Mouse (Mus musculus) brain, embryonic 14.5 days (tissue): Measurements from ENCODE around the gene Krt90.

Source experiments
- CTCF ChIP-seq: fragments of 200-500 bp; IDR thresholded peaks from 2 replicates; pipeline ENCODE4 v1.5.1; 2012; ENCODE audit warnings: inconsistent platforms, mild to moderate bottlenecking, moderate library complexity, borderline replicate concordance; ENCODE audit not compliant: insufficient read depth, insufficient read length; ENCODE audit errors: extremely low read depth
- POLR2A ChIP-seq: fragments of 200-500 bp; IDR thresholded peaks from 2 replicates; pipeline ENCODE4 v1.6.1; 2012; ENCODE audit warnings: mild to moderate bottlenecking, inconsistent platforms, borderline replicate concordance; ENCODE audit not compliant: poor library complexity, insufficient read depth, insufficient read length, severe bottlenecking; ENCODE audit errors: extremely low read depth

GRCm38 (mm10) chr15:101584456-101584855 lies 21.7 kb upstream of the Krt90 start:
- TF ChIP-seq POLR2A (no peak), CTCF (no peak)
